Mouse (Mus musculus): ENCODE measurements around the gene 1700011L22Rik. TPM values are rescaled to one million over a fixed set of nuclear protein-coding genes. Genes with fewer than 3 reads are reported as not detected.

Gene 1700011L22Rik
- polyA plus RNA-seq, 1 experiment from 2014 or later = not detected

DNA sequence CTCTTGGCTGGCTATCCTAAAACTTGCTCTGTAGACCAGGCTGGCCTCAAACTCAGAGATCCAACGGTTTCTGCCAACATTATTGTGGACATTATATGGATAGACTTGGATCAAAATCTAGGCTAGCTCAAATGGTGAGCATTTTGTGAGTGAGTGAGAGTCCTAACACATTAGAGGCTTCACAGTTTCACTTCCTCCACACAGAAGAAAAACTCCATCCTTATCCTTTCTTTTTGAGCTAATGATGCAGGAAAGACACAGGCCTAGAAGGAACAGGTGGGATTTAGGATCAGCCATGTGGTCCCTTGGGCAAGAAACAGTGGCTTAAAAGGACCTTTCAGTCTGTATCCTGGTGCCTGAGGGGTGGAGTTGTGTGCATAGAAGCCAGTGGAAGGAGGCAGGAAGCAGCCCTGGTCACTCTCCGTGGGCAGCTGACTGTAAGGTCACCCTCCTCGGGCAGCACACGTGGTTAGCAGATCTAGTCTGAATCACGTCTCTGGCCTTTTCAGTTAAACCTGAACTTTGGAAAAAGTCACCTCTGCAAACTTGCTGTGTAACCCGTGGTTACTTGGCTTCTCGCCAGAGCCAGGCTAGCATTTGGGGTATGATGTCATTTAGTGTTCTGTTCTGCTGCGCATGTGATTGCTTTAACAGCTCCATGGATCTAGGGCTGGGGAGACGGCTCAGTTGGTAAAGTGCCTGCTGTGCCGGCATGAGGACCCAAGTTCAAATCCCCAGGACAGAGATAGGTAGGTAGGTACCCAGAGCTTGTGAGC lies 85.6 kb downstream of the 1700011L22Rik start:
- no peak overlapping the region for H3K9ac ChIP-seq
- 28% methylated on average over 10 of the region's 10 CpGs for WGBS
- 0 out of 2 replicates have a peak overlapping the region, but pooled peaks have one; percentile 16 for H3K4me2 ChIP-seq
- no peak overlapping the region for H3K4me3 ChIP-seq
- H3K27ac ChIP-seq = no peak overlapping the region
- peak; percentile 38; the same call in 1 of the 2 replicates for ATAC-seq (ENCODE audit: borderline replicate concordance, extremely low read depth, low FRiP score, low TSS enrichment)
- H3K36me3 ChIP-seq = no peaks in the 10 kb centered on the region
- no peaks in the 10 kb centered on the region for H3K9me3 ChIP-seq
- peaks cover 31% of the 10 kb centered on the region for H3K4me1 ChIP-seq
- no peaks in the 10 kb centered on the region for H3K27me3 ChIP-seq

DNA sequence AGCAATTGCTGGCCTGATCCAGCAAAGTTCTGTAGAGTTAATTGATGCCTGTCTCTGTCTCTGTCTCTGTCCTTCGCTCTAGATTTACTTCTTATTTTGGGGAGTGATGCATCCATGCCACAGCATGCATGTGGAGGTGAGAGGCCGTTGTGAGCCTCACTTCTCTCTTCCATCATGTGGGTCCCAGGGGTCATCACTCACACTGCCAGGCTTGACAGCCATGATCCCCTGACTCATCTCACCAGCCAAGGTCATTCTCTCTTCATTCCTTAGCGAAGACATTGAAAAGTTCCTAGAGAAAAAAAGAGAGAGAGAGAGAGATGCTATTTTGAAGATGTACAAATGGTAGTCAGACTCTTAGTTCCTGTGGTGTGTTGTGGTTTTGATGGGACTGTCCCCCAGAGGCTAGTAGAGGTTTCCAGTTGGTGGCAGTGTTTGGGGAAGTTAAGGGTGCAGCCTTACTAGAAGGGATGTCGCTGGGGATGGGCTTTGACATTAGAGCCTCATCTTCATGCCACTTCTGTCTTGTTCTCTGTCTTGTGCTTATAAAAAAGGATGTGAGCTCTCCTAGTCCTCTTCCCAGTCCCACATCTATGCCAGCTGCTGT lies 87.1 kb downstream of the 1700011L22Rik start:
- Histone ChIP-seq H3K27ac (no peak overlapping the region), H3K9me3 (no peaks in the 10 kb centered on the region), H3K4me3 (no peak overlapping the region), H3K27me3 (no peaks in the 10 kb centered on the region), H3K9ac (no peak overlapping the region), H3K4me2 (no peak overlapping the region), H3K4me1 (peaks cover 31% of the 10 kb centered on the region), H3K36me3 (peaks cover 6% of the 10 kb centered on the region; the same call in 1 of the 2 replicates)
- 76% methylated on average over 4 of the region's 4 CpGs for WGBS
- no peak for ATAC-seq (ENCODE audit: borderline replicate concordance, extremely low read depth, low FRiP score, low TSS enrichment)

Other genes with a start within 250 kb of the 1700011L22Rik start
- gene Zfp827, start 220.1 kb downstream of the 1700011L22Rik start, polyA plus RNA-seq (2015; fragmentation: Nextera tagmentation; extraction: Ambion mirVana) = 6.5 and 7.5 TPM in 2 replicates
- gene Mmaa, start 46.4 kb upstream of the 1700011L22Rik start, polyA plus RNA-seq (2015; fragmentation: Nextera tagmentation; extraction: Ambion mirVana) = 10.9 and 11.2 TPM in 2 replicates
- gene Smad1, start 150.9 kb upstream of the 1700011L22Rik start, polyA plus RNA-seq (2015; fragmentation: Nextera tagmentation; extraction: Ambion mirVana) = 36.1 and 38.5 TPM in 2 replicates

Data from lung, embryonic 15.5 days (tissue).